Mouse (Mus musculus): ENCODE results near the gene Gas7.

The Gas7 gene

DNA sequence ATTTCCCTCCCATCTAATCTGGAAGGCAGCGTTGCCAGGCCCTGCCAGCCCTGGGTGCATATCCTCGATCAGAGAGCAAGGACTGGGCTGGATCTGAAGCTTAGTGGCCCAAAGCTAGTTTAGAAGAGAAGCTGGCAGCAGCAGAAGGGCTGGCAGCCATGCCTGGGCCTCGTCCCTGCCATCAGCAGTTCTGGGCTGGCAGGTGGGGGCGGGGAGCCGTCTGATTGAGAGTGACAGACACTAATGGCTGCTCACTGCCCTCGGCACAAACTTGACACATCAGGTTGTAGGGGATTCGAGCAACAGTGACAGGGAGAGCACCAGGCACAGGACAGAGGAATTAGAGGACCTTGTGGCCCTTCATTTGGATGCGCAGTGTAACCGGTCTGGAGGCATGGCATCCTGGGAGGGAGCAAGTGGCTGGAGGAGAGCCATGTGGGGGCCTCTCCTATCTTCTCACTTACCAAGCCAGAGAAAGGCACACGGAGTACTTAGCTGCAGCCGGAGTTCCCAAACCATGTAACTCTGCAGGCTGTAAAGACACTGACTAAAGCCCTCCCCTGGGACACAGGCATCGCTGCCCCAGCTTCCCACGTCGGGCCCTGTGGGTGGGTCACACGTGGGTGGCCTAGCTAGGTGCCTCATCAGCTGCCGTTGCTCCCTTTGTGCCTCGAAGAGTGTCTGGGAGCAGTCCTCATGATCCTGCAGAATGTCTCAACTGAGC is 200.2 kb downstream of the Gas7 start:
- DNase-seq (ENCODE audit: low spot score), result no peak

DNA sequence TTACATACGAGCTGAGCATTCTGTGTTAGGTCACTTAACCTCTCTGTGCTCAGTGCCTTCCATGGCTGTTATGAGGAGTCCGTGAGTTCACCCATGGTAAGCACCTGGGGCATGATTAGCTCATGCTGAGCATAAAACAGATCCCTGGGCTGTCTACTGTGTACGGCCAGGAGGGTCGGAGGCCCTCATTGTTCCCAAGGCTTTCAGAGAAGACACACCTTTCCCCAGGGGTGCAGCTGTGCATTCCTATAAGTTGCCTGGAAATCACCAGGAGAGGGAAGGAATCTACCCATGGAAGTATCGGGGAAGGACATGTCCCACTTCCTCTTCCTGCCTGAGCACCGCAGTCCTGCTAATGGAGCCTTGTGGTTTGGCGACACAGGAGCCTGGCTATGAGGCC is 201.1 kb downstream of the Gas7 start:
- DNase-seq (ENCODE audit: low spot score), result no peak

DNA sequence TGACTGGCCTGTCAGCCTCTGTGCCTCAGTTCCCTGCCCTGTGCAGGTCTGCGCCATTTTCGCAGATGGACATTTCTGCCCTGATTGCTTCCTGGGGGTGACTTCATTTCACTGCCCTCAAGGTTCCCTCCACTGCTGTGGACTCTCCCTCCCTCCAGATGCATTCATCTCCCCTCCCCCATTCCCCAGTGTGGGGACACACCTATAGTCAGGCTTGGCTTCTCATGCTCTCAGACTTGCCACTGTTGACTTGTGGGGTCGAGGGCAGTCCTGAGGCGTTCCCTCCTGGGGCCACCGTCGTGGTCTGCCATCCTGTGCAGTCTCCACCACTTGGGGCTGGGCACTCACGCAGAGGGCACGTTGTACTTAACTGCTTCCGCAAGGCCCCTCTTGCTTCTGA is 201.6 kb downstream of the Gas7 start:
- no peak for DNase-seq (ENCODE audit: low spot score)

DNA sequence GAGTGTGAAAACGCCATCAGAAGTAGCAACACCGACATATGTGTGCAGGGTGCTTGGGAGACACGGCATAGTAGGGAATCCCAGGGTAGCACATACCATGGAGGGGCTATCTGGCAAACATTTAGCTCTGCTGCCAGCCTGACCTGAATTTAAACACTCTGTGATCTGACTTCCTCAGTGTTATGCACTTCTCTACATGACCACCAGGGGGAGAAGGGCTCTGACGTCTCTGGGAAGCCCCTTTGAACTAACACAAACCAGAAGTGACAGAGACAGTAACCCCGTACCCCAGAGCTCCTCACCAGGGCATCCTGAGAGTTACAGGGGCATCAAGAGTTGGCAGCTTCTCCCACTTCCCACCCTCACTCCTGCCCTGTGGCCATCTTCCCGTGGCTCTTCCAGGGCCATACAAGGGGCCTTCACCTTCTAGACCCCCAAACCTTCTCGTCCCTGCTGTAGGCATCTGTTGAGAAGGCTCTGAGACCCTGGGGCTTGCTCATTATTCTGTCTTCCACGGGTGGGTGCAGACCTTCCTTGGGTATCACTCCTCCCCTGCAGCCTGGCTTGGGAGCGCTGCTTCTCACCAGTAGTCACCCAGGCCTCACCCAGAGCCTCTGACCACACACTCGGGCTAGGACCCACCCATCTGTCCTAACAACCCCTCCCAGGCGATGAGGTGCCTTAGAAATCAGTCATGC is 202.6 kb downstream of the Gas7 start:
- DNase-seq (ENCODE audit: low spot score), result peak; percentile 21

DNA sequence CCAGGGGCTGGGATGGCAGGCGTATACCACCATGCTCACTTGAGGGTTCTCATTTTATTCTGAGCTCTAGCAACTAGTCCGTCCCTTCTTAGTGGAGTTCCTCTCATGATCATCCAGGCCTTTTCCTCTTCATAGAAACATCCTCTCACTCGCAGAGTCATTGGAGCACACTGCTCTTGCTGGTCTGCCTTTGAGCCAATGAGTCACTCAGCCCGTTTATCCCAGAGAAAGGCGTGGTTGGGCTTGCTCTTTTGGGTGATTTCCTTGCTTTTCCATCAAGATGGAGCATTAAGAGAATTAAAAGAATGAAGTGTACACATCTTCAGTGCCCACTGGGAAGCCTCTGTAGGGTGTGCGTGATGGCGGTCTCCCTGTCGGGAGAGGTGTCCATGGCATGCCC is 206.2 kb downstream of the Gas7 start:
- no peak for DNase-seq (ENCODE audit: low spot score)

DNA sequence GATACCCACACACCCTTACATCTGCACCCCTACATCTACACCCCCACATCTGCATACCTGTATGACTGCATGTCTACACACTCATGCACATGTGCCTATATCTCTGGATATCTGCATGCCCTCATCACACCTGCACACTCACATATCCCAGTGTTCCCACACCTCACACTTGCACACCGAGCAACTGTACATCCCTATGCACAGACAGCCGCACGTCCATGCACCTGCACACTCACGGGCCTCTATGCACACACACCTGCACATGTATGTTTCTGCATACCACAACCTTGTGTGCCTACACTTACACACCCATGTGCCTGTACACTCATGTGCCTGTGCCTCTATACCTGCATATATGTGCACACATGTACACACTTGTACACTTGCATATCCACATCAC is 208.2 kb downstream of the Gas7 start:
- DNase-seq (ENCODE audit: low spot score), result no peak

DNA sequence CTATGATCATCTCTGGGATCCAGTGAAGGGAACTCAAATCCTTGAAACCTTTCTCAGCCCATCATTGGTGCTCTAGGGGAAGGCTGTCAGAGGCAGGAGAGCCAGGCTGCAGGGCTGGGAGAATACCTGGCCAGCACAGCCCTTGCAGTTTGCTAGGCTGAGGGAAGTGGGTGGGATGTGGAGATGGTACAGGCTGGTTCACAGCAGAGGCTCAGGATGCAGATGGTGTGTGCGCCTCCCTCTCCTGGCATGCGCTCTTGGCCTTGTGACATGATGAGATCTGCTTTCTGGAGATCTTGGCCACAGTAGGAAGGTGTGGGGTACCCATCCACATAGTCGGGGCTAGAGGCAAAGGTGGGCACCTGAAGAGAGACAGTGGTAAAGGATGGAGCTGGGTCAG is 209.0 kb downstream of the Gas7 start:
- no peak for DNase-seq (ENCODE audit: low spot score)

DNA sequence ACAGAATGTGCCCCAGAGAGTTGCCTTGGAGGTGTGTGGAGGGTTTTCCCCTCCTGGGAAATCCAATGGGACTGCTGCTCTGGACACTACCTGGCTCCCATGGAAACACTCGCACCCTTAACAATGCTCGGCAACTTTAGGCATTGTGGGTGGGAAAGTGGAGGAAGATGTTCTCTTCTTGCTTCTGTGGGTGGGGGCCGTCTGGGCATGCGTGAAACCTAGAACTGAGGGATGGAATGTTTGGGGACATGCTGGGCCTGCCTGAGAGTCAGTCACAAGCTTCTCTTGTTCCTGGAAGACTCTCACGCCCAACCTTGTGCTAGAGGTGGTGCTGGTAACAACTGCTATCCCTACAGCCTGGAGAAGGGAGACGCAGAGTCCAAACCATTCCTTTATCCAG is 209.7 kb downstream of the Gas7 start:
- no peak for DNase-seq (ENCODE audit: low spot score)

DNA sequence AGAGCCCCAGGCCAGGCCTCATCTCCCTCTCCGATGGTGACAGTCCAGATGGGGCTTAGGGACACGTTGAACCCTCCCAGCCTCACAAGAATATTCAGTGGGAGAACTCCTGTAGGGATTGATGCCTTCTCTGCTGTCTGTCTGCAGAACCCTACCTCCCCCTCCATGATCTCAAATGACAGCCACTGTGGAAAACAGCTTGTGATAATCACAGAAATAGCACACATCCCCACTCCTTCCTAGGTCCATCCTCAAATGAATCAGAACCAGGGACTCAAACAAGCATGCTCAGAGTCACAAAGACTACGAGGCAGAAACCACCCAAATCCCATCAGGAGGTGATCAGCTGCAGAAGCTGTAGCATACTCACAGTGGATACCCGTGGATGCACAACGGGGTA is 210.9 kb downstream of the Gas7 start:
- no peak for DNase-seq (ENCODE audit: low spot score)

DNA sequence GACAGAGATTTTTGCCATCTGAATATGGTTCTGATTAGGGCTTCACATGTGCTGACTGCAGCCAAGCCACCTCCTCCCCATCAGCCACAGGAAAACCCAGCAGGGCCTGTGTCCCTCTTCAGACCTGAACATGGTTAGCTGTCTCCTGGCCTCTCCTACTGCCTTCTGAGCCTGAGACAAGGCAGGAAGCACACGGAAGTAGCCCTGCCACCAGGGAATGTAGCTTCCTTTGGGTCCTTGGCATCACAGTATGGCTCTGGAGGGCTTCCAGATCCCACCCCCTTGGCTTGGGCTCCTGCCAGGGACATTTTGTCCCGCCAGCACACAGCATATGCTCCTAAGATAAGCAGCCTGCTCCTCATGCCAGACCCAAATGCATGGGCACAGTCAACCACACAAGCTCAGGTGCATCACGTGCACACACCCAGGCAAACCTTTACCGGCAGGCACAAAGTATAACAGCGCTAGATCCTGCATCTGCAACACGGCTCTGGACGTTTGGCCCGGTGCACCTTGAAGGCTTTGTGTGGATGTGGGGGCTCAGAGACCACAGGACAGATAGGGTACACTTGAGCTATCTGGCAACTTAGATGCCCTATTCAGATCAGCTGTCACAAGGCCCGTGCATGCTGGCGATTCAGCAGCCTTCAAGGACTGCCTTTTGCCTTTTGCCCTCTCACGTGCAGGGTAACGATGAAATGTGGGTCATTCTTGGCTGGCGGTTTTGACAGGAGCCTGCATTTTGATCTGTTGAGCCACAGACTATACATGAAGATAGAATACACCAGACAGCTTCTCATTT is 212.5 kb downstream of the Gas7 start:
- no peak for DNase-seq (ENCODE audit: low spot score)

DNA sequence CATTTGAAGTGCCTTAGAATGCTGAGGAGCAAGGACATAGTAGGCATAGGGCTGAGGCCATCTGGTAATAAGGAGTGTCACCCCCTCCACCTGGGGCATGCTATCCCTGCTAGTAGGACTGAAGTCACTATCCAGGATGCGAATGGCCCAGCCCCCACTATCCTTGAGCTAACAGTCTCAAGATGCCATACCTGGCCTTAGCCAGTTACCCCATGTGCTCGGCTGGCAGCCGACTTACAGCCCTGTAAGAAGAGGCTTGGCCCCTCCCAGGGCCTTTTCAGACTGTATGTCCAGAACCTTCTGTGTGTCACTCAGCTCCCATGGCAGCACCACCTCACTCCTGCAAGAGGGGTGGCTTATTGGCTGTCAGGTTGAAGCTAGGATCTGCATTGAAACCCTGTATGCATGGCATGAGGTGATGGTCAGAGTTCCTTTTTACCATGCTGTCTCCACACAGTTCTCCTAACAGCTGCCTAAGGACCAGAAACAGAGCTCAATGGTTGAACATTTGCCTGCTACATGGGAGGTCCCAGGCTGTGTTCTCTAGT is 213.3 kb downstream of the Gas7 start:
- DNase-seq (ENCODE audit: low spot score), result no peak

DNA sequence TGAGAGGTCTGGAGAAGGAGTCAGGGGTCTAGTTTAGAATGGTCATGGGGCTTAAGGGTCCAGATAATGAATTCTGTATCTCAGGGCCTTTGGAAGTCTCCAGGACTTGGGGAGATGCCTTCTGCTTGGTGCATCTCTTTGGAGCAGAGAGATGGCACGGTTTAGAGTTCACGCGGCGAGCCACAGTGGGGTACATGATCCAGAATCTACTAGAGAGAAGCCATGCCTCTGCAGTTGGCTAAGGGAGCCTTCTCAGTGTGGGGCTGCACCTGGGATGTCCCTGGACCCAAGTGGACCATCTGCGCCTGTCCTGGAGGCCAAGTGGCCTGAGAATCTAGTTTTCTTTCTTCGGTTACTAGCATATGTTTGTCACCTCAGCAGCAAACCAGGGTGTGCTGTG is 214.8 kb downstream of the Gas7 start:
- DNase-seq (ENCODE audit: low spot score), result no peak

DNA sequence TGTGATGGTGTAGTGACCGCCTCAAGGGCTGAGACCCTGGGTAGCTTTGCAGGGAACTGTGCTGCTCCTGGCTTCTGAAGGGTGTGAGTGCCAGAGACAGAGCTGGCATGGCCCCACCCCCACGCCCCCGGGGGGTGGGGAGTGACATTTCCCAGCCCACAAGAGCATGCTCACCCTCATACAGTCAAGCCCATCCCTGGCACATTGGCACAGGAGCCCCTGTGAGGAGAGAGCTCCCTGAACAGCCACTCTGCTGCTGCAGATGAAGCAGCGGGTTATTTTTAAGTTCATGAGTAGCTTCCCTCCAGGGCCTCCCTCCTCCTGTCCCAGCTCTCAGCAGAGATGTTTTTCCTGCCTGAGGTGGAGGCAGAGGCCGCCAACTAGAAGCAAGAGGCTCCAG is 216.9 kb downstream of the Gas7 start:
- DNase-seq (ENCODE audit: low spot score), result no peak

DNA sequence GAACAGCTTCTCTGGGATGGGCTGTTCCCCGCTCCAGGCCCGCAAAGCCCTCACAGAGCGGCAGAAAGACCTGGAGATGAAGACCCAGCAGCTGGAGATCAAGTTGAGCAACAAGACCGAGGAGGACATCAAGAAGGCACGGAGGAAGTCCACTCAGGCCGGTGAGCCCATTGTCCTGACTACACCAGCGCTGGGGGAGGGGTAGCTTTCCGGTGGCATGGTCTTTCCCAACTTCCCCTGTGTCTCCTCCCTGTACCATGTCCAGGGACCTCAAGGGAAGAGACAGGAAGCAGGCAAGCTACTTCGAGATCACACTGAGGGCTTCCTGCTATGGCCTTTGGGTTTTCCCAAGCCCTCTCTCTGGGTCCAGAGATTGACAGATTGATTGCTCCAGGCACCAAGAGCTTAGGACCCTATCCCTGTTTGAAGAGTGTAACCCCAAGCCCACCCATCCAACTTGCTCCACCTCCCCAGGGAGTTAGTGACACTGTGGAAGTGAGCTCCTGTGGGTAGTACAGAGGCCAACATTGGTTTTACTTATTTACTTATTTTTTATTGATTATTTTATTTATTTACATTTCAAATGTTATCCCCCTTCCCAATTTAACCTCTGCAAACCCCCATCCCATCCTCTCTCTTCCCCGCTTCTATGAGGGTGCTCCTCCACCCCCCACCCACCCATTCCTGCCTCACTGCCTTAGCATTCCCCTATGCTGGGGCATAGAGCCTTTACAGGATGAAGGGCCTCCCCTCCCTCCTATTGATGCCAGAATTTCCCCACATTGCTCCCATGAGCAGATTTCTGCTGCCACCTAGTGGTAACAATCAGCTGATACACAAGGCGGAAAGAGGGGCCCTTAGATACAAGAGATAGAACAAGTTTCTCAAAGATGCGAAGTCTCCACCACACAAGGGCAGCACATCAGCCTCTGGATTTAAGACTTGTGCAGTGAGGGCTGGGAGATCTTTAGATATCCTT is 220.6 kb downstream of the Gas7 start:
- peak; percentile 21 for DNase-seq (ENCODE audit: low spot score)

DNA sequence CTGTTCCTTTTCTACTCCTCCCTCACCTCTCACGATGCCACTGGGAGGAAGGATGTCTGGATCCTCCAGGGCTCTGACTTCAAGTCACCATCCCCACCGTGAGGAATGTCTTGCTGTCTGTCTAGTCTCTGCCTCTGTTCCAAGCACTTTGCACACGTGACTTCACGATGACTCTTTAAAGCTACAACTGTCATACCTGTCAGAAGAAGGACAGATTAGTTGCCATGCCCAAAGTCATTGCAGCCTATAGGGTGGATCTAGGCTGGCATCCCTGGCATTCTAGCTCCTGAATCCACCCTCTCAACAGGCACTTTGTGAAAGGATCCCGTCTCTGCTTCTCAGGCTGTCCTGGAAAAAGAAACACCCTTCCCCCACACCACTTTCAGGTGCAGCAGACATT is 224.1 kb downstream of the Gas7 start:
- DNase-seq (ENCODE audit: low spot score), result no peak

DNA sequence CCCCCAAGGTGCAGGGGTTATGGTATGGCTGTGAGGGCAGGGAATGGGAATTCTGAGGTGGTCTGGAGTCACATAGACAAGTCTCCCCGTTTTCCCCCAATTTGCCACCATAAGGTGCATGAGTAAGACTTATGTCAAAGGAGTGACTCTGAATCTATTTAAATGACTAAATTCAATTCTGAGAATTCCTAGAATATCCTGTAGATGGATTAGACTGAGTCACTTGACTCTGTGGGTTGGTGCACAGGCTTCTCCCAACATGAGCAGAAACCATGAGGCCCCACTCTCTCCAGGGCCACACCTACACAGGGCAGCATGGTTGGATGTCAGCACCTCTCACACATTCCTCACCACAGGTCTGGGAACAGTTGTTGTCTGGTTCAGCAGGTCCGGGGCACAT is 224.7 kb downstream of the Gas7 start:
- DNase-seq (ENCODE audit: low spot score), result no peak

DNA sequence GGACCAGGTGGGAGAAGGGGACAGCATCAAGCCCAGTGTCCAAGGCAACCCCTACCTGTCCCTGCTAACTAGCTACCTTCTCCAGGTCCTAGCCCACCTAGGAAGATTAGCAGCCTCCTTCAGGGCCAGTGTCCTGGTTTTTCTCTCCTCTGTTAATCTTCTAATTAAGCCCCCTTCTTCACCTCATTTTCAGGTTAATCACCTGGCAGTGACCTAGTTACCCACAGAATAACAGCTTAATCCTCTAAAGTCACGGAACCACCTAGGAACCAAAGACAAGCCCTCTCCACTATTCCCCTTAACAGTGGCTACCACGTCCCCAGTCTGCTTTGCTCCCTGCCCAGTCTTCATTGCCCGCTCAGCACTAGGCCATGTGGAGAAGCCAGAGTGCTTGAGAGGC is 226.6 kb downstream of the Gas7 start:
- DNase-seq (ENCODE audit: low spot score), result no peak

DNA sequence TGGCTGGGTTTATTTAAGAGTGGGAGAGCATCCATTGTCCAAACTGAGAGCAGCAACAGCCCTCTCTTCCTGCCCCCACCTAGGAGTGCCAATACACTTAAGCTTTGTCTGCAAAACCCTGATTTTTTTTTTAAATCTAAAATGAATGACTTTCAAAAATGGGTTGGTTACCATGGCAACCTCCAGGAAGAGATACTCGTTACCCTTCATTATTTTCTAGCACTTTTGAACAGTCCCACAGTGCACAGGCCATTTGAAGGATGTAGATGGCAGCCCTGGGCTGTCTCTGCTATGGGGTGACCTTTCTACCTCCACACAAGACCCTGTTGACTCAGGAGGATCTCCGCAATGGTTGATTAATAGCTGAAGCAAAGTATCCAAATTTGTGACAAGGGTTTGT is 230.9 kb downstream of the Gas7 start:
- no peak for DNase-seq (ENCODE audit: low spot score)

DNA sequence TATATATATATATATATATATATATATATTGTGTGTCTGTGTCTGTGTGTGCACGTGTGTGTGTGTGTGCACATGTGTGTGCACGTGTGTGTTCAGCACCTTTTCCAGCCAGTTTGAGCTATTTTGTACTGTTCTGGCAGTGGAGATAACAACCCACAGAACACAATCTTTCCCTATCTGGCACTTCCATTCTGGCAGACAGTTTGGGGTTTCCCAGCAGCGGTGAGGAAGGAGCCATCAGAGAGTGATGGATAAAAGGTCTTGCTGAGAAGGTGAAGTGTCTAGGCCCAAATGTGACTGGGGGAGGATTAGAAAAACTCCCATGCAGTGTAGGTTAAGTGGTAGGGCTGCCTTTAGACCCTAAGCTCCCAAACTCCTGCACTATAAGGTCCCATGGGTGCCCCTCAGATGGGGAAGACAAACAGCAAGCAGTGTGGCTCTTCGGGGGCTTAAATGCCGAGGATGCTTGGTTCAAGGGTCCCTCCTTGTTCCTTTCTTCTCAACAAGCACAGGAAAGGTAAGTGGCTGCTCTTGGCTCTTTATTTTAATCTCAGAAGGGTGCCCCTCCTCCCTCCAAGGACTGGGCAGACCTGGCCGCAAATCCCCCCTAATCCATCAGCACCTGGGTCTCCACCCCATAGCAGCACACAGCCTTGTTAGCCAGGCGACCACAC is 239.6 kb downstream of the Gas7 start, which contains the start of gene Rcvrn:
Rcvrn (plus strand) TSS at position 624 of the 674 bp plus-strand sequence.
- DNase-seq (ENCODE audit: low spot score), result no peak

DNA sequence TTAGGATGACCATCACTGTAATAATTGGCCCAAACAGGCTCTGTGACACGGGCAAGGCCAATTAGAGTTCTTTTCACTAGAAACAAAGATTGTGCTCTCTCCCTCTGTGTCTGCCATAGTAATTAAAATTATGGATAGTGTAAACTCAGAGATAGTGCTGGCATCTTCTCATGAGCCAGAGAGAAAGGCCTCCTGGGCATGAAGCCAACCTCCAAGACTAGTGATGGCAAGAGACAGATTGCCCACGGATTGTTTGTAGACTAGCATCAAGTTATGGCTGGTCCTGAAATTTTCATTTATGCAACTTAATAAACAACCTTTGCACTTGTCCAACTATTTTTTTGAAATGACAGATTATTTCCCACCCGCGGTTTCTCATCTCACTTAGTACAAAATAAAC is 257.7 kb downstream of the Gas7 start:
- no peak for DNase-seq (ENCODE audit: low spot score)

DNA sequence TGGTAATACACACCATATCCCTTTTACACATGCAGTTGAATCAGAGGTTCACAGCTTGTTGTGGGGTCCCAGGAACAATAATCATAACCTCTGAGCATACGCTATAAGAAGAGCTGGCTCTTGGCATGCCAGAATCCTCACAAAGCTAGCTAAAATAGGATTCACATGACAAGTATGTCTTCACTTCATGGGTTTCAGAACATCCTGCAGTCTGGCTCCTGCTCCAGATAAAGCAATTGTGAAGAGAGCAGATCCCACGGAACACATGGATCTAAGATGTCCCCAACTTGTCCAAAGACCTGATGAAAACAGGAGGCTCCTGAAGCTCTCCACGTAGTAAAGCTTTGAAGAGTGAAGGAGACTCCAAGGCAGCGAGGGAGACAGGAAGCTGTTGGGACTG is 260.1 kb downstream of the Gas7 start:
- no peak for DNase-seq (ENCODE audit: low spot score)

Measured in c-Kit-positive CD71-positive TER-119-positive erythroid progenitor cells, embryonic 14.5 days (primary cell).